Mouse (Mus musculus): ENCODE data around the gene Mrfap1. TPM values are rescaled to one million over a fixed set of nuclear protein-coding genes. Genes with fewer than 3 reads are reported as not detected.

Mrfap1 gene
- polyA plus RNA-seq, 1 experiment from 2014 or later = 379 TPM

- no peak overlapping the region for H3K27ac ChIP-seq (ENCODE audit: low read depth, low read length)
- no peaks in the 10 kb centered on the region for H3K4me1 ChIP-seq (replicated peaks; ENCODE audit: control insufficient read depth, insufficient read depth, low read length)
- no peak overlapping the region for H3K9ac ChIP-seq (ENCODE audit: low read depth, low read length)
- peak; percentile 96 for TF ChIP-seq CTCF (IDR thresholded peaks at IDR 0.05; ENCODE audit: low read depth)
- no peak overlapping the region for H3K4me3 ChIP-seq (ENCODE audit: low read depth, low read length)
- no peaks in the 10 kb centered on the region for H3K27me3 ChIP-seq (replicated peaks; ENCODE audit: control insufficient read depth, insufficient read depth, low read length)
- H3K9me3 ChIP-seq (ENCODE audit: control insufficient read depth) = no peaks in the 10 kb centered on the region
- no peak for ATAC-seq
- WGBS = 2% methylated on average over 6 of the region's 6 CpGs
- no peaks in the 10 kb centered on the region for H3K36me3 ChIP-seq (ENCODE audit: control insufficient read depth, insufficient read depth)
- H3K4me2 ChIP-seq (replicated peaks; ENCODE audit: low read depth) = no peak overlapping the region
Measured at GRCm38 (mm10) chr5:36835933-36836332, 39.4 kb upstream of the Mrfap1 start.

- no peak for ATAC-seq
- no peak overlapping the region for H3K4me3 ChIP-seq (ENCODE audit: low read depth, low read length)
- no peaks in the 10 kb centered on the region for H3K9me3 ChIP-seq (ENCODE audit: control insufficient read depth)
- 0 out of 2 replicates have a peak, but pooled peaks cover 4% of the 10 kb centered on the region for H3K4me1 ChIP-seq (replicated peaks; ENCODE audit: control insufficient read depth, insufficient read depth, low read length)
- H3K9ac ChIP-seq (ENCODE audit: low read depth, low read length) = no peak overlapping the region
- peaks cover 10% of the 10 kb centered on the region; the same call in 1 of the 2 replicates for H3K36me3 ChIP-seq (ENCODE audit: control insufficient read depth, insufficient read depth)
- no peak overlapping the region for H3K27ac ChIP-seq (ENCODE audit: low read depth, low read length)
- no peaks in the 10 kb centered on the region for H3K27me3 ChIP-seq (replicated peaks; ENCODE audit: control insufficient read depth, insufficient read depth, low read length)
- TF ChIP-seq CTCF (IDR thresholded peaks at IDR 0.05; ENCODE audit: low read depth) = no peak
- 58% methylated on average over 7 of the region's 7 CpGs for WGBS
- no peak overlapping the region for H3K4me2 ChIP-seq (replicated peaks; ENCODE audit: low read depth)
Measured at GRCm38 (mm10) chr5:36831272-36831671, 34.7 kb upstream of the Mrfap1 start.

GRCm38 (mm10) chr5:36829913-36830879 is 33.6 kb upstream of the Mrfap1 start, which contains the start of gene Man2b2:
TSS of gene Man2b2 (minus strand) at chr5:36830653.
- Histone ChIP-seq H3K9me3 (ENCODE audit: control insufficient read depth) (no peaks in the 10 kb centered on the region), H3K27ac (ENCODE audit: low read depth, low read length) (peak within 1 kb of the TSS; percentile 96), H3K4me1 (replicated peaks; ENCODE audit: control insufficient read depth, insufficient read depth, low read length) (0 out of 2 replicates have a peak, but pooled peaks cover 4% of the 10 kb centered on the region), H3K27me3 (replicated peaks; ENCODE audit: control insufficient read depth, insufficient read depth, low read length) (no peaks in the 10 kb centered on the region), H3K9ac (ENCODE audit: low read depth, low read length) (peak within 1 kb of the TSS; percentile 76), H3K4me3 (ENCODE audit: low read depth, low read length) (peak within 1 kb of the TSS; percentile 73), H3K36me3 (ENCODE audit: control insufficient read depth, insufficient read depth) (peaks cover 19% of the 10 kb centered on the region; the same call in 1 of the 2 replicates), H3K4me2 (replicated peaks; ENCODE audit: low read depth) (peak within 1 kb of the TSS; percentile 95)
- 3% methylated on average over 46 of the region's 46 CpGs for WGBS
- peak; percentile 100 for TF ChIP-seq CTCF (IDR thresholded peaks at IDR 0.05; ENCODE audit: low read depth)
- ATAC-seq = peak; percentile 82

- Histone ChIP-seq H3K27me3 (replicated peaks; ENCODE audit: control insufficient read depth, insufficient read depth, low read length) (no peaks in the 10 kb centered on the region), H3K9ac (ENCODE audit: low read depth, low read length) (no peak overlapping the region; the same call in 1 of the 2 replicates), H3K36me3 (ENCODE audit: control insufficient read depth, insufficient read depth) (peaks cover 29% of the 10 kb centered on the region), H3K27ac (ENCODE audit: low read depth, low read length) (0 out of 2 replicates have a peak overlapping the region, but pooled peaks have one; percentile 96), H3K9me3 (ENCODE audit: control insufficient read depth) (no peaks in the 10 kb centered on the region), H3K4me2 (replicated peaks; ENCODE audit: low read depth) (peak overlapping the region; percentile 95), H3K4me1 (replicated peaks; ENCODE audit: control insufficient read depth, insufficient read depth, low read length) (0 out of 2 replicates have a peak, but pooled peaks cover 4% of the 10 kb centered on the region), H3K4me3 (ENCODE audit: low read depth, low read length) (no peak overlapping the region)
- ATAC-seq = peak; percentile 25
- TF ChIP-seq CTCF (IDR thresholded peaks at IDR 0.05; ENCODE audit: low read depth) = peak; percentile 38; the same call in 1 of the 2 replicates
- 71% methylated on average over 4 of the region's 4 CpGs for WGBS
Measured at GRCm38 (mm10) chr5:36829098-36829497, 32.5 kb upstream of the Mrfap1 start.

GRCm38 (mm10) chr5:36822907-36823306 is 26.3 kb upstream of the Mrfap1 start:
- H3K4me3 ChIP-seq (ENCODE audit: low read depth, low read length) = no peak overlapping the region
- H3K9ac ChIP-seq (ENCODE audit: low read depth, low read length) = no peak overlapping the region
- no peak overlapping the region for H3K27ac ChIP-seq (ENCODE audit: low read depth, low read length)
- no peak for ATAC-seq
- H3K9me3 ChIP-seq (ENCODE audit: control insufficient read depth) = no peaks in the 10 kb centered on the region
- 89% methylated on average over 4 of the region's 4 CpGs for WGBS
- H3K36me3 ChIP-seq (ENCODE audit: control insufficient read depth, insufficient read depth) = peaks cover 84% of the 10 kb centered on the region
- no peak for TF ChIP-seq CTCF (IDR thresholded peaks at IDR 0.05; ENCODE audit: low read depth)
- H3K4me1 ChIP-seq (replicated peaks; ENCODE audit: control insufficient read depth, insufficient read depth, low read length) = no peaks in the 10 kb centered on the region
- no peak overlapping the region for H3K4me2 ChIP-seq (replicated peaks; ENCODE audit: low read depth)
- no peaks in the 10 kb centered on the region for H3K27me3 ChIP-seq (replicated peaks; ENCODE audit: control insufficient read depth, insufficient read depth, low read length)

- H3K9me3 ChIP-seq (ENCODE audit: control insufficient read depth) = no peaks in the 10 kb centered on the region
- H3K36me3 ChIP-seq (ENCODE audit: control insufficient read depth, insufficient read depth) = peaks cover 89% of the 10 kb centered on the region
- no peak overlapping the region for H3K4me3 ChIP-seq (ENCODE audit: low read depth, low read length)
- H3K27me3 ChIP-seq (replicated peaks; ENCODE audit: control insufficient read depth, insufficient read depth, low read length) = no peaks in the 10 kb centered on the region
- ATAC-seq = peak; percentile 11; the same call in 1 of the 2 replicates
- H3K27ac ChIP-seq (ENCODE audit: low read depth, low read length) = no peak overlapping the region
- peak; percentile 84 for TF ChIP-seq CTCF (IDR thresholded peaks at IDR 0.05; ENCODE audit: low read depth)
- H3K9ac ChIP-seq (ENCODE audit: low read depth, low read length) = no peak overlapping the region
- H3K4me2 ChIP-seq (replicated peaks; ENCODE audit: low read depth) = no peak overlapping the region
- WGBS = 58% methylated on average over 6 of the region's 6 CpGs
- H3K4me1 ChIP-seq (replicated peaks; ENCODE audit: control insufficient read depth, insufficient read depth, low read length) = no peaks in the 10 kb centered on the region
Measured at GRCm38 (mm10) chr5:36820142-36820541, 23.6 kb upstream of the Mrfap1 start.
